Mouse (Mus musculus) spleen, adult 2 months (tissue): ENCODE measurements around the gene Rap1gap2.

ENCODE experiments used
- CTCF ChIP-seq: fragments of 200-500 bp; IDR thresholded peaks from 2 replicates; pipeline ENCODE4 v1.5.1; 2011; ENCODE audit warnings: mild to moderate bottlenecking, inconsistent platforms; ENCODE audit not compliant: insufficient read depth, insufficient read length, insufficient replicate concordance; ENCODE audit errors: extremely low read depth
- POLR2A ChIP-seq: fragments of 200-500 bp; IDR thresholded peaks from 2 replicates; pipeline ENCODE4 v1.6.1; 2011; ENCODE audit warnings: low read depth, low read length, inconsistent platforms

DNA sequence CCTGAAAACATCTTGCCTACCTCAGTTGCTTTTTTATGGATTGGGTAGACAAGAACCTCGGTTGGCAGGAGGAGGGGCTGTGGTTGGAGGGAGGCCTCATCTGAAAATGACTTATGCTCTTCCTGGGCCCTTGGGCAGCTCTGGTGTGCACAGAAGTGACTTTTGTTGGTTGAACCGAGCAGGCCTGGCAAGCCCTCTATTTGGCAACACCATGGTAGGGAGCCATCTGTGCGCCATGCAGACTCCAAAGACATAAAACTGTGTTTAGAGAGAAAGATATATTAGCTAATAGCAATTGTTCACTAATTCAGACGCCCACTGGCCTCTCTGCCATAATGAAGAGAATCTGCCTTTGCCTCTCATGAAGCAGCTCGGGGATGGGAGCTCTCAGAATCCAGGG, 94.6 kb downstream of the Rap1gap2 start:
- TF ChIP-seq CTCF (no peak), POLR2A (no peak)
